Mouse (Mus musculus) forebrain, embryonic 14.5 days (tissue): ENCODE data around the gene Ube2e3. TPM values are rescaled to one million over a fixed set of nuclear protein-coding genes. Genes with fewer than 3 reads are reported as not detected.
A peak's percentile ranks its signal among the peaks of the same experiment; 100 is the strongest.

Experiments used
- ATAC-seq: fragments of 200-750 bp; cut with Nextera tagmentation; 2 replicates; pipeline ENCODE4 v1.8.0; 2017; ENCODE audit warnings: mild to moderate bottlenecking, moderate library complexity
- DNase-seq: peaks from one replicate; pipeline ENCODE4 v3.0.0-alpha.2; 2015; ENCODE audit warnings: low spot score
- H3K27ac ChIP-seq: fragments of 300-500 bp; sonication (generic); 2 replicates; pipeline ENCODE4 v1.5.1; 2014; ENCODE audit warnings: low read depth, mild to moderate bottlenecking, control low read depth, low read length, moderate library complexity
- H3K27me3 ChIP-seq: fragments of 300-500 bp; sonication (generic); replicated peaks from 2 replicates; pipeline ENCODE4 v1.6.1; 2014; ENCODE audit warnings: low read length, control low read depth, mixed read lengths; ENCODE audit not compliant: control insufficient read depth, insufficient read depth
- H3K36me3 ChIP-seq: fragments of 300-500 bp; sonication (generic); 2 replicates; pipeline ENCODE4 v1.6.1; 2014; ENCODE audit warnings: low read length, control low read depth; ENCODE audit not compliant: control insufficient read depth, insufficient read depth
- H3K4me1 ChIP-seq: fragments of 300-500 bp; sonication (generic); 2 replicates; pipeline ENCODE4 v1.6.1; 2014; ENCODE audit warnings: antibody characterized with exemption, low read length, control low read depth; ENCODE audit not compliant: control insufficient read depth, insufficient read depth
- H3K4me2 ChIP-seq: fragments of 300-500 bp; sonication (generic); 2 replicates; pipeline ENCODE4 v1.6.1; 2014; ENCODE audit warnings: mild to moderate bottlenecking, control low read depth, low read length
- H3K4me3 ChIP-seq: fragments of 300-500 bp; sonication (generic); 2 replicates; pipeline ENCODE4 v1.5.1; 2014; ENCODE audit warnings: low read depth, low read length, control low read depth
- H3K9ac ChIP-seq: fragments of 300-500 bp; sonication (generic); 2 replicates; pipeline ENCODE4 v1.6.1; 2014; ENCODE audit warnings: mild to moderate bottlenecking, low read length, control low read depth, moderate library complexity
- H3K9me3 ChIP-seq: fragments of 300-500 bp; sonication (generic); replicated peaks from 2 replicates; pipeline ENCODE4 v1.6.1; 2016; ENCODE audit warnings: low read length, control low read depth, mixed read lengths; ENCODE audit not compliant: control insufficient read depth
- WGBS: fragments of 180-500 bp; shearing (Covaris S2); extraction: QIAGEN DNeasy Blood & Tissue Kit; methylation state at CpG from one replicate; pipeline ENCODE4 v1.1.7; 2014; 5-methylcytosine and 5-hydroxymethylcytosine counted together
- polyA plus RNA-seq: library from polyadenylated mRNA; unstranded; fragments of >200 nt; fragmentation: Nextera tagmentation; extraction: Ambion mirVana; gene quantifications from 2 replicates; pipeline ENCODE4 v1.2.1, GENCODE M21; 2014

The Ube2e3 gene
- polyA plus RNA-seq, 1 experiment from 2014 or later: 269 TPM

DNA sequence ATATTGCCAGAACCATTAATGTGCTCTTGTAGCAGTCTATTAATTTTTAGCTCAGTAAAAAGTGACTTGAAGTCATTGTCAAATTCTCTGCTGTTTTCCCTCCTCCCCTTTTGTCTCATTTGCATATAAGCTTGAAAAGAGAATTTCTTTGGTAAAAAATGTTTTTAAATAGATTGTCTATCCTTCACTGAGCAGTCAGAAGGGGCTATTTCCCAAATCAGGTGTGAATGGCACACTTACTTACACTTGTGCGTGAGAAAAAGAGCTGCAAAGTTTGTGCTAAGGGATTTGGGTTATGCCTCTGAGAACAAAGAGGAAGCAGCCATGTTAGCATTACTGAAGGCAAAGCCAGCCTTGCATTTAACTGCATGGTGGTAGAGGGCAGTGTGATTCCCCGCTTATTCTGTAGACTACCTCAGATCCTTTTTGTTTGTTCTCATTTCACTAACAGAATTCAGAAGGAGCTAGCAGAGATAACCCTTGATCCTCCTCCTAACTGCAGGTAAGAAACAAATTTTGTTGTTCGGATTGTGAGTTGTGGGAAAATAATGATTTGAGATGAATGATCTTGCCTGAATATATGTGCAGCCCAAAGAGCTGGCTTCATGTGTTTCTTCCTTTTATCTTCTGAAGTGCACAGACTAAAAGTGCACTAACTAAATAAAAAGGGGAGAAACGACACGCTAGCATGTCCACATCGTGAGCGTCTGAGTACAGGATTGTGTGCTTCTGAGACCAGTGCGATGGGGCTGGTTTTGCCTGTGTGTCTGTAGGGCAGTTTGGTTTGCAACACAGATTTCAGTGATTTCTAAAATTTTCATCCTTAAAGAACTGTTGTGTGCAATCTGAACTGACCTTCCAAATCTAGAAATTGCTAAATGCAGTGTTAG lies 4.3 kb downstream of the Ube2e3 start:
- H3K4me3 ChIP-seq: peak overlapping the region; percentile 73
- peaks cover 6% of the 10 kb centered on the region; the same call in 1 of the 2 replicates for H3K36me3 ChIP-seq
- H3K9ac ChIP-seq: peak overlapping the region; percentile 99
- ATAC-seq (no peak), DNase-seq (peak; percentile 86)
- H3K27me3 ChIP-seq: no peaks in the 10 kb centered on the region
- H3K9me3 ChIP-seq: no peaks in the 10 kb centered on the region
- peaks cover 28% of the 10 kb centered on the region for H3K4me1 ChIP-seq
- H3K4me2 ChIP-seq: peak overlapping the region; percentile 86
- WGBS: 13% methylated on average over 8 of the region's 8 CpGs
- H3K27ac ChIP-seq: peak overlapping the region; percentile 63

DNA sequence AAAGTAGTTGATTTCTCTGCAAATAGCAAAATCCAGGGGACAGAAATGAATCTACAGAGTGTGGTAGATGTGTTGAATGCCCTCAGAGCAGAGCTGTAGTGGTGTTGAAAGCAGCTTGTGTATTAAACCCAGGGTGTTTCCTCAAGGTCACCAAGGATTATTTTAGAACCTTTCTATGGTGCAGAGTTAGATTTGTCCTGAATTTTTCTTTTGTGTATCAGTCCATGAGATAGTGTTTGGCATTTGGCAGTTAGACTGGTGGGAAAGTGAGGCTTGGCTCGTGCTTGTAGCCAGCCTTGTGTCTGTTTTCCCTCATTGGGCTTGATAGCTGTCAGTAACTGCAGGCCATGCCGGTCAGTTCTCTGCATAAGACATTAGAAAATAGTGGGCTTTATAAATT lies 6.0 kb downstream of the Ube2e3 start:
- no peaks in the 10 kb centered on the region for H3K27me3 ChIP-seq
- no peak overlapping the region for H3K27ac ChIP-seq
- peak overlapping the region; percentile 18 for H3K4me3 ChIP-seq
- H3K9me3 ChIP-seq: no peaks in the 10 kb centered on the region
- H3K4me2 ChIP-seq: peak overlapping the region; percentile 48
- peaks cover 30% of the 10 kb centered on the region for H3K4me1 ChIP-seq
- peak overlapping the region; percentile 26; the same call in 1 of the 2 replicates for H3K9ac ChIP-seq
- ATAC-seq (no peak), DNase-seq (peak; percentile 6)
- WGBS: 20% methylated on average over 2 of the region's 2 CpGs
- H3K36me3 ChIP-seq: peaks cover 6% of the 10 kb centered on the region; the same call in 1 of the 2 replicates

DNA sequence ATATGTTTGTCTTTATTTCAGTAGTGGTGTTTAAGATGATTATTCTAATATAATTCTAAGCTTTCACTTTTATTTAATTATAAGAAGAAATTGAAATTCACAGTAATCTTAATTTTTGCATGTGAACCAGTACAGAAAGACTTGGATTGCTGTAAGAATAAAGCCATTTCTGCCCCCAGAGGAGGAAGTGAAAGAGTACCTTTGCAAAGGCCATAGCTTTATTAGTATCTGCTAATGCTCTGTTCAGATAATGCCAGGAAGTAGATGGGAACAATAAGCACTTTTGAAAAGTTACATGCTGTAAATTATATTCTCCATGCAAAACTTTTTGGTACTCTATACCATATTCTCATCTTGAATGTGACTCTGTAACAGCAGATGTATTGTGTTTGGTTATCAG lies 8.1 kb downstream of the Ube2e3 start:
- Histone ChIP-seq H3K4me3 (no peak overlapping the region), H3K27me3 (no peaks in the 10 kb centered on the region), H3K36me3 (peaks cover 1% of the 10 kb centered on the region; the same call in 1 of the 2 replicates), H3K4me2 (no peak overlapping the region), H3K9me3 (no peaks in the 10 kb centered on the region), H3K9ac (no peak overlapping the region), H3K27ac (no peak overlapping the region), H3K4me1 (peaks cover 23% of the 10 kb centered on the region)
- ATAC-seq: no peak
- no peak for DNase-seq

DNA sequence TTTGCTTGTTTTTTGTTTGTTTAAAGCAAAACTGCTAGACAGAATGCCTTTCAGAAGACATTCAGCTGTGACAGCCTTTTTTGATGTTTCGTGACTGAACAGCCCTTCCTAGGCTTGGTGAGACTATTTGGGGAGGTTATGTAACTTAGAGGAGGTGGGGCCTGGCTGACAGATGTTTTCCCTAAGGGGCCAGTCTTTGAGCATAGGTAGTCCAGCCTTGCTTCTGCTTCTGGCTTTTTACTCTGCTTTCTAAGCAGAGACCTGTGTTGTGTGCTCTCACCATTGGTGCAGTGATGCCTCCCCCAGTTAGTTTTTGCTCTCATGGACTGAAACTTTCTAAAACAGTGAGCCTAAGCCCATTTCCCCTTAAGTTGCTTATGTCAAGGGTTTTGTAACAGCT lies 14.1 kb downstream of the Ube2e3 start:
- Histone ChIP-seq H3K4me3 (no peak overlapping the region), H3K4me2 (no peak overlapping the region), H3K4me1 (peaks cover 6% of the 10 kb centered on the region; the same call in 1 of the 2 replicates), H3K9ac (no peak overlapping the region), H3K36me3 (no peaks in the 10 kb centered on the region), H3K27me3 (no peaks in the 10 kb centered on the region), H3K27ac (no peak overlapping the region), H3K9me3 (no peaks in the 10 kb centered on the region)
- ATAC-seq: no peak
- DNase-seq: no peak
- WGBS: 75% methylated on average over 1 of the region's 1 CpGs

DNA sequence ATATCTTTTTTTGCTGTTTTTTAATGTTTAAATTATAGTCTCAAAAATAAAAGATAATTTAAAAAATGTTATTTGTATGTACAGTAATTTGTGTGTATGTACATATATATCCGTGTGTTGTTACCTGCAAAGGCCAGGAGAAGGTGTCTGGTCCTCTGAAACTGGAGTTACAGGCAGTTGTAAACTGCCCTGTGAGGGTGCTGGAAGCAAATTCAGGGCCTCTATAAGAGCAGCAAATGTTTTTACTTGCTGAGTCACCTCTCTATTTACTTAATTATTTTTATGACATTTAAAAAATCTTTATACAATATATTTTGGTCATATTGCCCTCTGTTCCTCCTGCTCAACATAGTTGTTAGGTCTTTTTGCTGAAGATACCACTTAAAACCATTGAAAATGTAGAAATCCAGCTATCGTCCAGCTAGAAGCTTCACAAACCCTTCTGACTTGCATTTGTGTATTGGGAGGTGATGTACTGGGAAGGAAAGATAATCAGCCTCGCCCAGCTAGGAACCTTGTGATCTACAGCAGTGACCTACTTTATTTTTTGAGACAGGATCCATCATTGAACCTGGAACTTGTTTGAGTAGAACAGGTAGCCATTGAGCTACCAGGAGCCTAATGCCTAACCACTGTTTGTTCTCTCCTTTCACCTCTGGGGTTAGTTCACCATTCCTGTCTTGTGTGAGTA lies 15.0 kb downstream of the Ube2e3 start:
- Histone ChIP-seq H3K27ac (no peak overlapping the region), H3K27me3 (no peaks in the 10 kb centered on the region), H3K9ac (no peak overlapping the region), H3K4me1 (peaks cover 5% of the 10 kb centered on the region; the same call in 1 of the 2 replicates), H3K9me3 (no peaks in the 10 kb centered on the region), H3K36me3 (no peaks in the 10 kb centered on the region), H3K4me3 (no peak overlapping the region), H3K4me2 (no peak overlapping the region)
- WGBS: 94% methylated on average over 3 of the region's 3 CpGs
- ATAC-seq: no peak
- no peak for DNase-seq

DNA sequence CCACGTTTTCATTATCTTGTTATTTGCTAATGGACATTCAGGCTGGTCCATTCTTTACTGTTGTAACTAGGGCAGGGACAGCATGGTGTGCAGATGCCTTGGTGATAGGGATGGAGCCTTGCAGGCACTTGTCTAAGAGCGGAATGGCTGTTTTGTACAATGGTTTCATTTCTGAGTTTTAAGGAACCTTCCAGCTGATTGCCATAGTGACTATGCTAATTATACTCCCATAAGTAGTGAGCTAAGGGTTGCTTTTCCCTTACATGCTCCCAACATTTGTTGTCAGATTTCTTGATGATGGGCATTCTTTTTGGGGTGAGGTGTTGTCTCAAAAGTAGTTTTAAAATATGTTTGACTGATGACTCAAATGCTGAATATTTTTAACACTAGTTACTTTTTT lies 18.5 kb downstream of the Ube2e3 start:
- WGBS: 58% methylated on average over 2 of the region's 2 CpGs
- H3K4me1 ChIP-seq: peaks cover 4% of the 10 kb centered on the region; the same call in 1 of the 2 replicates
- H3K4me3 ChIP-seq: no peak overlapping the region
- H3K9me3 ChIP-seq: no peaks in the 10 kb centered on the region
- H3K36me3 ChIP-seq: no peaks in the 10 kb centered on the region
- no peak overlapping the region for H3K27ac ChIP-seq
- H3K4me2 ChIP-seq: no peak overlapping the region
- H3K9ac ChIP-seq: no peak overlapping the region
- no peaks in the 10 kb centered on the region for H3K27me3 ChIP-seq
- ATAC-seq: no peak
- DNase-seq: no peak

DNA sequence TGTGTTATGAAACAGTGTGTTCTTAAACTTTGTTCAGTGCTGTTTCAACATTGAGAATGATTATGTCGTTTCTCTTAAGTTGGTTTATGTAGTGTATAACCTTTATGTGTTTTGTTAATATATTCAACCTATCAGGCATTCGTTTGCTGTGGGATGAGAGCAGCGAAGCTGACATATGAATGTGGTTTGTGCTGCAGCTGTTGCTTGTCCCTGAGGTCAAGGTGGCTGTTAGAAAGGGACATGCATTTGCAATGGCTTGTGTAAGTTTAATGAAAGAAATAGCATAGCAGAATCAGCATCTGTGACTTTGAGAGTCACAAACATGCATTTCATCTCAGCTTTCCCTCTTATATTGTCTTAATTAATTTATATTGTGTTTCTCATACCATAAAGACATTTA lies 20.3 kb downstream of the Ube2e3 start:
- H3K27ac ChIP-seq: no peak overlapping the region
- no peaks in the 10 kb centered on the region for H3K36me3 ChIP-seq
- H3K9ac ChIP-seq: no peak overlapping the region
- H3K4me1 ChIP-seq: peaks cover 4% of the 10 kb centered on the region; the same call in 1 of the 2 replicates
- H3K9me3 ChIP-seq: no peaks in the 10 kb centered on the region
- no peak overlapping the region for H3K4me2 ChIP-seq
- no peak overlapping the region for H3K4me3 ChIP-seq
- no peaks in the 10 kb centered on the region for H3K27me3 ChIP-seq
- DNase-seq (no peak), ATAC-seq (no peak)
- 60% methylated on average over 3 of the region's 3 CpGs for WGBS

DNA sequence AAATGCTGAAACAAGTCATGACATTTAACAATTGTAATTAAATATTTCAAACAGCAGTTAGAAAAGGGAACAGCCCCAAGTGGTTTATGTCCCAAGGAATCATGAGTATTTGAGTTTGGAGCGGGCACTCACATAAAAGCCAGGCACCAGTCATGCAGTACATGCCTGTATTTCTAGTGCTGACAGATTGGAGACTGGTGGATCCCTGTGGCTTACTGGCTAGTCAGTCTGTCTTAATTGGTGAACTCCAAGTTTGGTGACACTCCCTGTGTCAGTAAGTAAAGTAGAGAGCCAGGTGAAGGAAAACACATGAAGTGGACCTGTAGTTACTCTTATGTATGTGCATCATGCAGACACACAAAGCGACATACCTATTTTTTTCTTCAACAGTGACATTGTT lies 27.3 kb downstream of the Ube2e3 start:
- Histone ChIP-seq H3K9me3 (no peaks in the 10 kb centered on the region), H3K9ac (no peak overlapping the region), H3K4me2 (no peak overlapping the region), H3K27ac (no peak overlapping the region), H3K27me3 (no peaks in the 10 kb centered on the region), H3K36me3 (no peaks in the 10 kb centered on the region), H3K4me1 (no peaks in the 10 kb centered on the region), H3K4me3 (no peak overlapping the region)
- WGBS: 92% methylated on average over 2 of the region's 2 CpGs
- no peak for ATAC-seq
- DNase-seq: no peak

DNA sequence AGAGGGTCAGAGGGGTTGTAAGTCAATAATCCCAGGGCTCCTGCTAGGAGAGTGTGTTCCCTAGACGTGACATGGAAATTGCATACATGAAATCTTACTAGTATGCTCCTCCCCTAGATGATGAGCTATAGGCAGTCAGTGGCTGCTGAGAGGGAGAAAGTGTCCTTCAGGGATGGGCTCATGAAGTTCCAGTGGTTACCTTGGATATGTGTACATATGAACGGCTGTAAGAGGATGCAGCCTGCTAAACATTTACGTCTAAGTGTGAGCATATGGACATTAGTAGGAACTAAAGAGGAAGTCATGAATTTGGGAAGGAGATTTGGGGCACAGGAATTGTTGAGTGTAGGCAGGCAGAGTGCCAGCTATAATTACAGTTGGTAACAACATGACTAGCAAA lies 38.0 kb downstream of the Ube2e3 start:
- ATAC-seq (no peak), DNase-seq (peak; percentile 35)
- no peak overlapping the region for H3K27ac ChIP-seq
- H3K4me2 ChIP-seq: no peak overlapping the region
- H3K9me3 ChIP-seq: no peaks in the 10 kb centered on the region
- H3K9ac ChIP-seq: no peak overlapping the region
- no peak overlapping the region for H3K4me3 ChIP-seq
- H3K36me3 ChIP-seq: no peaks in the 10 kb centered on the region
- 59% methylated on average over 3 of the region's 3 CpGs for WGBS
- 0 out of 2 replicates have a peak, but pooled peaks cover 2% of the 10 kb centered on the region for H3K4me1 ChIP-seq
- H3K27me3 ChIP-seq: no peaks in the 10 kb centered on the region
